Mouse (Mus musculus) megakaryocyte, embryonic 14.5 days (primary cell): ENCODE data around the gene Mavs.

Experiments
- FLI1 ChIP-seq: IDR thresholded peaks from 2 replicates; pipeline ENCODE4 v1.6.1; 2012; ENCODE audit warnings: low read length, inconsistent platforms, mixed read lengths
- GATA1 ChIP-seq: IDR thresholded peaks from 3 replicates; pipeline ENCODE4 v1.6.1; 2012; ENCODE audit warnings: mixed read lengths, low read length, inconsistent platforms, borderline replicate concordance

DNA sequence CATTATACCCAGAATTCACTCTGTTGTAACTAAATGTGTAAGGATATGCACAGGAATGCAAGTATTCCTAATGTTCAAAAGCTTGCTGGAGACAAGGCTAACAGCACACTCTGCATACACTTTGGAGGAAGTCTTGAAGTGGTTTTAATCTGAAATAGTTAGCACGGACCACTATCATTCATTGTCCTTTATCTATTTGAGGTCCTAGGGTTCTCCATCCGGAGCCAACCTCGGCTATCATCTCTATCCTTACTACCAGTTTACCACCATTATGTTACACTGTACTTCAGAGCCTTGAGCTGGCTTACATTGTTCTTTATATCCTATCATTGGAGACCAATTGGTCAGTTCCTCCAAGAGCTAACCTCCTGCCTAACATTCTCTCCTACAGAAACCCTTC is 6.6 kb upstream of the Mavs start:
- TF ChIP-seq GATA1 (no peak), FLI1 (no peak)
